Mouse (Mus musculus): Measurements from ENCODE around the gene Slc17a8.
"Not testable (repeated sequence)": the region's sequence is repeated elsewhere in the genome, so short reads cannot be mapped to it uniquely, and the experiment has no call there.

Slc17a8 gene

GRCm38 (mm10) chr10:89589877-89590276 is 31.2 kb downstream of the Slc17a8 start:
- peak; percentile 39 for DNase-seq (ENCODE audit: low read depth)

- DNase-seq (ENCODE audit: low read depth): no peak
Measured at GRCm38 (mm10) chr10:89588708-89589107, 32.3 kb downstream of the Slc17a8 start.

- DNase-seq (ENCODE audit: low read depth): no peak
Measured at GRCm38 (mm10) chr10:89584709-89585108, 36.3 kb downstream of the Slc17a8 start.

- no peak for DNase-seq (ENCODE audit: low read depth)
Measured at GRCm38 (mm10) chr10:89578801-89579200, 42.3 kb downstream of the Slc17a8 start.

- no peak for DNase-seq (ENCODE audit: low read depth)
Measured at GRCm38 (mm10) chr10:89577666-89578065, 43.4 kb downstream of the Slc17a8 start.

GRCm38 (mm10) chr10:89573421-89573820 is 47.6 kb downstream of the Slc17a8 start:
- no peak for DNase-seq (ENCODE audit: low read depth)

GRCm38 (mm10) chr10:89572946-89573345 is 48.1 kb downstream of the Slc17a8 start:
- DNase-seq (ENCODE audit: low read depth): no peak

GRCm38 (mm10) chr10:89567391-89567790 is 53.7 kb downstream of the Slc17a8 start:
- DNase-seq (ENCODE audit: low read depth): no peak

GRCm38 (mm10) chr10:89565301-89566022 is 55.6 kb downstream of the Slc17a8 start:
- no peak for DNase-seq (ENCODE audit: low read depth)

- no peak for DNase-seq (ENCODE audit: low read depth)
Measured at GRCm38 (mm10) chr10:89562113-89562512, 58.9 kb downstream of the Slc17a8 start.

GRCm38 (mm10) chr10:89559351-89559750 is 61.7 kb downstream of the Slc17a8 start:
- DNase-seq (ENCODE audit: low read depth): no peak

- DNase-seq (ENCODE audit: low read depth): not testable (repeated sequence)
Measured at GRCm38 (mm10) chr10:89554885-89555284, 66.2 kb downstream of the Slc17a8 start.

- DNase-seq (ENCODE audit: low read depth): not testable (repeated sequence)
Measured at GRCm38 (mm10) chr10:89553855-89554254, 67.2 kb downstream of the Slc17a8 start.

- no peak for DNase-seq (ENCODE audit: low read depth)
Measured at GRCm38 (mm10) chr10:89553015-89553414, 68.0 kb downstream of the Slc17a8 start.

GRCm38 (mm10) chr10:89551657-89552056 is 69.4 kb downstream of the Slc17a8 start:
- DNase-seq (ENCODE audit: low read depth): no peak

- no peak for DNase-seq (ENCODE audit: low read depth)
Measured at GRCm38 (mm10) chr10:89548028-89548427, 73.0 kb downstream of the Slc17a8 start.

- DNase-seq (ENCODE audit: low read depth): no peak
Measured at GRCm38 (mm10) chr10:89546989-89547388, 74.1 kb downstream of the Slc17a8 start.

- no peak for DNase-seq (ENCODE audit: low read depth)
Measured at GRCm38 (mm10) chr10:89543867-89544266, 77.2 kb downstream of the Slc17a8 start.

GRCm38 (mm10) chr10:89542321-89542720 is 78.7 kb downstream of the Slc17a8 start:
- DNase-seq (ENCODE audit: low read depth): no peak

- DNase-seq (ENCODE audit: low read depth): no peak
Measured at GRCm38 (mm10) chr10:89532929-89533727, 87.9 kb downstream of the Slc17a8 start, which contains the start of gene Nr1h4. Gene Nr1h4, minus strand, starts transcription at chr10:89533585.

GRCm38 (mm10) chr10:89532451-89532850 is 88.6 kb downstream of the Slc17a8 start:
- no peak for DNase-seq (ENCODE audit: low read depth)

GRCm38 (mm10) chr10:89531976-89532375 is 89.1 kb downstream of the Slc17a8 start:
- DNase-seq (ENCODE audit: low read depth): no peak

GRCm38 (mm10) chr10:89531194-89531634 is 89.8 kb downstream of the Slc17a8 start:
- no peak for DNase-seq (ENCODE audit: low read depth)
